Mouse (Mus musculus): ENCODE data around the gene Ankrd63. TPM values are rescaled to one million over a fixed set of nuclear protein-coding genes. Genes with fewer than 3 reads are reported as not detected.
A peak's percentile ranks its signal among the peaks of the same experiment; 100 is the strongest.

Ankrd63 gene
- polyA plus RNA-seq, 1 experiment from 2014 or later = 0.06 TPM

GRCm38 (mm10) chr2:118701161-118701560, 2.6 kb downstream of the Ankrd63 start:
- Histone ChIP-seq H3K9me3 (replicated peaks; ENCODE audit: control insufficient read depth, low read length) (no peaks in the 10 kb centered on the region), H3K4me1 (ENCODE audit: control insufficient read depth, low read depth, low read length) (peaks cover 22% of the 10 kb centered on the region), H3K27ac (ENCODE audit: low read length) (no peak overlapping the region), H3K4me2 (ENCODE audit: low read depth, low read length) (no peak overlapping the region), H3K9ac (ENCODE audit: low read depth, low read length) (no peak overlapping the region), H3K36me3 (ENCODE audit: control insufficient read depth, insufficient read depth) (no peaks in the 10 kb centered on the region), H3K27me3 (ENCODE audit: control insufficient read depth, insufficient read depth, low read depth, low read length) (peaks cover 82% of the 10 kb centered on the region), H3K4me3 (ENCODE audit: low read depth, low read length) (no peak overlapping the region)
- ATAC-seq (ENCODE audit: low read depth) = no peak
- WGBS (ENCODE audit: insufficient replicate concordance) = 19% methylated on average over 5 of the region's 5 CpGs

- H3K4me3 ChIP-seq (ENCODE audit: low read depth, low read length) = peak overlapping the region; percentile 0; the same call in 1 of the 2 replicates
- H3K27ac ChIP-seq (ENCODE audit: low read length) = no peak overlapping the region
- H3K4me2 ChIP-seq (ENCODE audit: low read depth, low read length) = peak overlapping the region; percentile 32
- H3K4me1 ChIP-seq (ENCODE audit: control insufficient read depth, low read depth, low read length) = peaks cover 25% of the 10 kb centered on the region
- H3K27me3 ChIP-seq (ENCODE audit: control insufficient read depth, insufficient read depth, low read depth, low read length) = peaks cover 77% of the 10 kb centered on the region
- H3K9me3 ChIP-seq (replicated peaks; ENCODE audit: control insufficient read depth, low read length) = no peaks in the 10 kb centered on the region
- ATAC-seq (ENCODE audit: low read depth) = no peak
- H3K9ac ChIP-seq (ENCODE audit: low read depth, low read length) = no peak overlapping the region
- 2% methylated on average over 32 of the region's 32 CpGs for WGBS (ENCODE audit: insufficient replicate concordance)
- H3K36me3 ChIP-seq (ENCODE audit: control insufficient read depth, insufficient read depth) = no peaks in the 10 kb centered on the region
Measured at GRCm38 (mm10) chr2:118700179-118701062, 3.3 kb downstream of the Ankrd63 start.

GRCm38 (mm10) chr2:118697955-118698354, 5.8 kb downstream of the Ankrd63 start:
- H3K4me3 ChIP-seq (ENCODE audit: low read depth, low read length) = no peak overlapping the region
- H3K4me1 ChIP-seq (ENCODE audit: control insufficient read depth, low read depth, low read length) = peaks cover 14% of the 10 kb centered on the region
- no peak overlapping the region for H3K9ac ChIP-seq (ENCODE audit: low read depth, low read length)
- 42% methylated on average over 7 of the region's 7 CpGs for WGBS (ENCODE audit: insufficient replicate concordance)
- H3K27ac ChIP-seq (ENCODE audit: low read length) = no peak overlapping the region
- no peak overlapping the region for H3K4me2 ChIP-seq (ENCODE audit: low read depth, low read length)
- no peaks in the 10 kb centered on the region for H3K36me3 ChIP-seq (ENCODE audit: control insufficient read depth, insufficient read depth)
- ATAC-seq (ENCODE audit: low read depth) = no peak
- no peaks in the 10 kb centered on the region for H3K9me3 ChIP-seq (replicated peaks; ENCODE audit: control insufficient read depth, low read length)
- H3K27me3 ChIP-seq (ENCODE audit: control insufficient read depth, insufficient read depth, low read depth, low read length) = peaks cover 52% of the 10 kb centered on the region

- H3K4me2 ChIP-seq (ENCODE audit: low read depth, low read length) = no peak overlapping the region
- ATAC-seq (ENCODE audit: low read depth) = no peak
- peaks cover 8% of the 10 kb centered on the region for H3K4me1 ChIP-seq (ENCODE audit: control insufficient read depth, low read depth, low read length)
- H3K9me3 ChIP-seq (replicated peaks; ENCODE audit: control insufficient read depth, low read length) = no peaks in the 10 kb centered on the region
- H3K36me3 ChIP-seq (ENCODE audit: control insufficient read depth, insufficient read depth) = no peaks in the 10 kb centered on the region
- WGBS (ENCODE audit: insufficient replicate concordance) = 44% methylated on average over 5 of the region's 5 CpGs
- no peak overlapping the region for H3K9ac ChIP-seq (ENCODE audit: low read depth, low read length)
- no peak overlapping the region for H3K27ac ChIP-seq (ENCODE audit: low read length)
- H3K27me3 ChIP-seq (ENCODE audit: control insufficient read depth, insufficient read depth, low read depth, low read length) = peaks cover 46% of the 10 kb centered on the region
- no peak overlapping the region for H3K4me3 ChIP-seq (ENCODE audit: low read depth, low read length)
Measured at GRCm38 (mm10) chr2:118697311-118697877, 6.4 kb downstream of the Ankrd63 start.

- peaks cover 39% of the 10 kb centered on the region for H3K27me3 ChIP-seq (ENCODE audit: control insufficient read depth, insufficient read depth, low read depth, low read length)
Measured at GRCm38 (mm10) chr2:118696451-118697308, 7.1 kb downstream of the Ankrd63 start.

GRCm38 (mm10) chr2:118695677-118696232, 8.0 kb downstream of the Ankrd63 start:
- H3K4me2 ChIP-seq (ENCODE audit: low read depth, low read length) = no peak overlapping the region
- H3K27me3 ChIP-seq (ENCODE audit: control insufficient read depth, insufficient read depth, low read depth, low read length) = peaks cover 30% of the 10 kb centered on the region
- H3K4me3 ChIP-seq (ENCODE audit: low read depth, low read length) = no peak overlapping the region
- H3K27ac ChIP-seq (ENCODE audit: low read length) = no peak overlapping the region
- no peaks in the 10 kb centered on the region for H3K9me3 ChIP-seq (replicated peaks; ENCODE audit: control insufficient read depth, low read length)
- 0 out of 2 replicates have a peak, but pooled peaks have one; percentile 15 for ATAC-seq (ENCODE audit: low read depth)
- peaks cover 8% of the 10 kb centered on the region for H3K4me1 ChIP-seq (ENCODE audit: control insufficient read depth, low read depth, low read length)
- 29% methylated on average over 11 of the region's 11 CpGs for WGBS (ENCODE audit: insufficient replicate concordance)
- no peak overlapping the region for H3K9ac ChIP-seq (ENCODE audit: low read depth, low read length)
- no peaks in the 10 kb centered on the region for H3K36me3 ChIP-seq (ENCODE audit: control insufficient read depth, insufficient read depth)

More at GRCm38 (mm10) chr2:118696451-118697308, 7.1 kb downstream of the Ankrd63 start:
- H3K9me3 ChIP-seq (replicated peaks; ENCODE audit: control insufficient read depth, low read length) = no peaks in the 10 kb centered on the region
- H3K36me3 ChIP-seq (ENCODE audit: control insufficient read depth, insufficient read depth) = no peaks in the 10 kb centered on the region
- 0 out of 2 replicates have a peak overlapping the region, but pooled peaks have one; percentile 13 for H3K4me2 ChIP-seq (ENCODE audit: low read depth, low read length)
- no peak overlapping the region; the same call in 1 of the 2 replicates for H3K4me3 ChIP-seq (ENCODE audit: low read depth, low read length)
- no peak overlapping the region for H3K27ac ChIP-seq (ENCODE audit: low read length)
- H3K9ac ChIP-seq (ENCODE audit: low read depth, low read length) = no peak overlapping the region
- WGBS (ENCODE audit: insufficient replicate concordance) = 37% methylated on average over 21 of the region's 21 CpGs
- peaks cover 8% of the 10 kb centered on the region for H3K4me1 ChIP-seq (ENCODE audit: control insufficient read depth, low read depth, low read length)
- 0 out of 2 replicates have a peak, but pooled peaks have one; percentile 31 for ATAC-seq (ENCODE audit: low read depth)

- H3K36me3 ChIP-seq (ENCODE audit: control insufficient read depth, insufficient read depth) = no peaks in the 10 kb centered on the region
- ATAC-seq (ENCODE audit: low read depth) = no peak
- H3K4me1 ChIP-seq (ENCODE audit: control insufficient read depth, low read depth, low read length) = peaks cover 5% of the 10 kb centered on the region
- peaks cover 10% of the 10 kb centered on the region for H3K27me3 ChIP-seq (ENCODE audit: control insufficient read depth, insufficient read depth, low read depth, low read length)
- 73% methylated on average over 19 of the region's 19 CpGs for WGBS (ENCODE audit: insufficient replicate concordance)
- no peak overlapping the region for H3K9ac ChIP-seq (ENCODE audit: low read depth, low read length)
- no peak overlapping the region for H3K4me3 ChIP-seq (ENCODE audit: low read depth, low read length)
- H3K9me3 ChIP-seq (replicated peaks; ENCODE audit: control insufficient read depth, low read length) = no peaks in the 10 kb centered on the region
- no peak overlapping the region for H3K4me2 ChIP-seq (ENCODE audit: low read depth, low read length)
- H3K27ac ChIP-seq (ENCODE audit: low read length) = no peak overlapping the region
Measured at GRCm38 (mm10) chr2:118693370-118693966, 10.3 kb downstream of the Ankrd63 start.

GRCm38 (mm10) chr2:118689875-118690274, 13.9 kb downstream of the Ankrd63 start:
- Histone ChIP-seq H3K9ac (ENCODE audit: low read depth, low read length) (no peak overlapping the region), H3K27me3 (ENCODE audit: control insufficient read depth, insufficient read depth, low read depth, low read length) (no peaks in the 10 kb centered on the region; the same call in 1 of the 2 replicates), H3K9me3 (replicated peaks; ENCODE audit: control insufficient read depth, low read length) (no peaks in the 10 kb centered on the region), H3K36me3 (ENCODE audit: control insufficient read depth, insufficient read depth) (no peaks in the 10 kb centered on the region), H3K4me1 (ENCODE audit: control insufficient read depth, low read depth, low read length) (no peaks in the 10 kb centered on the region), H3K27ac (ENCODE audit: low read length) (no peak overlapping the region), H3K4me2 (ENCODE audit: low read depth, low read length) (no peak overlapping the region), H3K4me3 (ENCODE audit: low read depth, low read length) (no peak overlapping the region)
- WGBS (ENCODE audit: insufficient replicate concordance) = 65% methylated on average over 10 of the region's 10 CpGs
- ATAC-seq (ENCODE audit: low read depth) = no peak
